Mouse (Mus musculus) adrenal gland, postnatal 14 days (tissue): ENCODE measurements at regions not wholly inside any gene's neighbourhood (a gene's known extent, or its start where the extent isn't known, plus 50 kb on each side); places are given as distances from the start of the nearest gene placed in this dataset.

Experiments
- DNase-seq: peaks from one replicate; pipeline ENCODE4 v3.0.0; 2021; ENCODE audit warnings: mixed read lengths

GRCm38 (mm10) chr3:39944581-39944980 is 586.5 kb upstream of the Intu start:
- DNase-seq = peak; percentile 60

- DNase-seq = no peak
These were observed 579.0 kb upstream of the Intu start for GRCm38 (mm10) chr3:39952103-39952502.

GRCm38 (mm10) chr3:39952556-39952955 is 578.5 kb upstream of the Intu start:
- DNase-seq = no peak

GRCm38 (mm10) chr3:39961836-39962640 is 569.0 kb upstream of the Intu start:
- no peak for DNase-seq

GRCm38 (mm10) chr3:39965431-39965830 is 565.7 kb upstream of the Intu start:
- no peak for DNase-seq

GRCm38 (mm10) chr3:39966390-39966789 is 564.7 kb upstream of the Intu start:
- no peak for DNase-seq

- no peak for DNase-seq
These were observed 554.1 kb upstream of the Intu start for GRCm38 (mm10) chr3:39976937-39977336.

GRCm38 (mm10) chr3:39978916-39979679 is 552.0 kb upstream of the Intu start:
- peak; percentile 51 for DNase-seq

GRCm38 (mm10) chr3:39982656-39983055 is 548.4 kb upstream of the Intu start:
- no peak for DNase-seq

- no peak for DNase-seq
These were observed 543.4 kb upstream of the Intu start for GRCm38 (mm10) chr3:39987710-39988109.

- peak; percentile 74 for DNase-seq
These were observed 532.5 kb upstream of the Intu start for GRCm38 (mm10) chr3:39998628-39999027.

GRCm38 (mm10) chr3:39999846-40000245 is 531.2 kb upstream of the Intu start:
- DNase-seq = no peak

GRCm38 (mm10) chr3:40002838-40003237 is 528.2 kb upstream of the Intu start:
- DNase-seq = no peak

GRCm38 (mm10) chr3:40010051-40010450 is 521.0 kb upstream of the Intu start:
- no peak for DNase-seq

GRCm38 (mm10) chr3:40021682-40022081 is 509.4 kb upstream of the Intu start:
- DNase-seq = no peak

- no peak for DNase-seq
These were observed 503.4 kb upstream of the Intu start for GRCm38 (mm10) chr3:40027713-40028112.

GRCm38 (mm10) chr3:40036177-40036576 is 494.9 kb upstream of the Intu start:
- DNase-seq = no peak

GRCm38 (mm10) chr3:40049721-40050120 is 481.4 kb upstream of the Intu start:
- DNase-seq = no peak

GRCm38 (mm10) chr3:40058281-40058680 is 472.8 kb upstream of the Intu start:
- no peak for DNase-seq

- DNase-seq = no peak
These were observed 472.2 kb upstream of the Intu start for GRCm38 (mm10) chr3:40058719-40059420.

GRCm38 (mm10) chr3:40070137-40070667 is 460.9 kb upstream of the Intu start:
- no peak for DNase-seq

- no peak for DNase-seq
These were observed 454.3 kb upstream of the Intu start for GRCm38 (mm10) chr3:40076824-40077223.

GRCm38 (mm10) chr3:40085116-40085515 is 446.0 kb upstream of the Intu start:
- no peak for DNase-seq
